Mouse (Mus musculus) forebrain, postnatal 0 days (tissue): ENCODE measurements around the gene Olfr615. TPM values are rescaled to one million over a fixed set of nuclear protein-coding genes. Genes with fewer than 3 reads are reported as not detected.
"Not testable (repeated sequence)": the region's sequence is repeated elsewhere in the genome, so short reads cannot be mapped to it uniquely, and the experiment has no call there.

Experiments used
- ATAC-seq: fragments of 200-750 bp; cut with Nextera tagmentation; 2 replicates; pipeline ENCODE4 v1.8.0; 2017; ENCODE audit warnings: mild to moderate bottlenecking, moderate library complexity
- DNase-seq: peaks from one replicate; pipeline ENCODE4 v3.0.0-alpha.2; 2015
- H3K27ac ChIP-seq: fragments of 300-500 bp; sonication (generic); 2 replicates; pipeline ENCODE4 v1.5.1; 2014; ENCODE audit warnings: low read depth, mild to moderate bottlenecking, antibody characterized with exemption, low read length, moderate library complexity, mixed read lengths
- H3K27me3 ChIP-seq: fragments of 300-500 bp; sonication (generic); 2 replicates; pipeline ENCODE4 v1.6.1; 2014; ENCODE audit warnings: mild to moderate bottlenecking, low read length, mixed read lengths; ENCODE audit not compliant: insufficient read depth
- H3K36me3 ChIP-seq: fragments of 300-500 bp; sonication (generic); 2 replicates; pipeline ENCODE4 v1.6.1; 2014; ENCODE audit warnings: mild to moderate bottlenecking, moderate library complexity; ENCODE audit not compliant: insufficient read depth
- H3K4me1 ChIP-seq: fragments of 300-500 bp; sonication (generic); 2 replicates; pipeline ENCODE4 v1.6.1; 2014; ENCODE audit warnings: antibody characterized with exemption; ENCODE audit not compliant: insufficient read depth
- H3K4me2 ChIP-seq: fragments of 300-500 bp; sonication (generic); 2 replicates; pipeline ENCODE4 v1.6.1; 2014; ENCODE audit warnings: low read depth, mild to moderate bottlenecking, moderate library complexity
- H3K4me3 ChIP-seq: fragments of 300-500 bp; sonication (generic); 2 replicates; pipeline ENCODE4 v1.5.1; 2014; ENCODE audit warnings: low read depth, low read length, mixed read lengths
- H3K9ac ChIP-seq: fragments of 300-500 bp; sonication (generic); 2 replicates; pipeline ENCODE4 v1.6.1; 2014; ENCODE audit warnings: mild to moderate bottlenecking
- H3K9me3 ChIP-seq: fragments of 300-500 bp; sonication (generic); 2 replicates; pipeline ENCODE4 v1.6.1; 2016; ENCODE audit warnings: low read length
- CTCF ChIP-seq: sonication (generic); IDR thresholded peaks from 2 replicates; pipeline ENCODE4 v1.5.1; 2016; ENCODE audit warnings: antibody characterized with exemption, control low read depth, low read depth
- WGBS: fragments of 180-500 bp; shearing (Covaris S2); extraction: QIAGEN DNeasy Blood & Tissue Kit; methylation state at CpG from one replicate; pipeline ENCODE4 v1.1.7; 2014; 5-methylcytosine and 5-hydroxymethylcytosine counted together
- polyA plus RNA-seq: library from polyadenylated mRNA; unstranded; fragments of >200 nt; fragmentation: Nextera tagmentation; extraction: Ambion mirVana; gene quantifications from 2 replicates; pipeline ENCODE4 v1.2.1, GENCODE M21; 2015
- total RNA-seq: library from RNA; depleted of rRNA; stranded (reverse); fragments of >200 nt; gene quantifications from 2 replicates; pipeline ENCODE4 v1.2.3, GENCODE M21; 2014; rRNA removed

Gene Olfr615
- total RNA-seq (not detected in 2 replicates), polyA plus RNA-seq (not detected in 2 replicates)

GRCm38 (mm10) chr7:103555779-103556178, at the start of gene Olfr615:
Gene Olfr615 (plus strand): TSS chr7:103556079.
- Histone ChIP-seq H3K27me3 (no peaks in the 10 kb centered on the region), H3K27ac (no peak within 1 kb of the TSS), H3K4me1 (no peaks in the 10 kb centered on the region), H3K36me3 (no peaks in the 10 kb centered on the region), H3K9ac (no peak within 1 kb of the TSS), H3K4me3 (no peak within 1 kb of the TSS), H3K4me2 (no peak within 1 kb of the TSS), H3K9me3 (no peaks in the 10 kb centered on the region)
- ATAC-seq: no peak
- 81% methylated on average over 2 of the region's 2 CpGs for WGBS
- TF ChIP-seq CTCF: no peak
- DNase-seq: no peak

DNA sequence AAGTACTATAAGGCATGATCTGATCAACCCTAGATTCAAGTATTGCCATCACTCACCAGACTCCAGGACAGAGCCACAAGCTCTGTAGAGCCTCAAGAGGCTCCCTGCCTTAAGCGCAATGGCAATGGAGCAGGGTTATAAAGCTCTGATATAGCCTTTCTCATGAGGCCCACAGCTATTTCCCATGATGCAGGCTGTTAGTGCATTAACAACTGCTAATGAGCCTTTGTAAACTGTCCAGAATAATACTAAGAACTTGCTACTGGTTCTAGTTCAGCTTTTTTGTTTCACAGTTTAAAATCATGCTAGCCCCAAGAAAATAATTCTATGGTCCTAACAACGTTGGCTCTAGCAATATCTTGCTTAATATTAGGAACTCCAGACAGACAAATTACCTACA, 43.9 kb upstream of the Olfr615 start, which contains the start of gene Olfr610:
TSS of gene Olfr610 (minus strand) at position 101 of the 400 bp plus-strand sequence.
- Histone ChIP-seq H3K4me2 (no peak within 1 kb of the TSS), H3K27me3 (no peaks in the 10 kb centered on the region), H3K4me3 (no peak within 1 kb of the TSS), H3K9me3 (no peaks in the 10 kb centered on the region), H3K36me3 (no peaks in the 10 kb centered on the region), H3K27ac (no peak within 1 kb of the TSS), H3K4me1 (no peaks in the 10 kb centered on the region), H3K9ac (no peak within 1 kb of the TSS)
- ATAC-seq: no peak
- no peak for TF ChIP-seq CTCF
- 87% methylated on average over 2 of the region's 2 CpGs for WGBS
- no peak for DNase-seq

DNA sequence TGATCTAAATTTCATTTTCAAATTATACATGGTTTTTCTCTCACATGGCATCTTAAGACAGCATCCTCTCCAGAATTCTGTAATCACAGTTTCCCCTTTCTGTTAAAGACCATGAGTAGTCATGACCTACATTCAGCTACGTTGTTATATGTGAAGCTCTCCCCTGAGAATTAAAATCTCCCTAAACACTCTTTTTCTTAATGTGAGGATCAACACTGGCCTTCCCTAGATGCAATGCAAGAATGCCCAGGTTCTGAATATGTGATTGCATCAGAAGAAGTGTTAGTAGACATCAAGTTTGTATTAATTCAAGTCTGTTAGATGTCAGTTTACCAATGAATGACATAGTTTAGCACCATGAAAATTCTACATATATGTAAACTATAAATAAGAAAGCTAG, 35.1 kb upstream of the Olfr615 start, which contains the start of gene Olfr611:
TSS of gene Olfr611 (minus strand) at position 101 of the 400 bp plus-strand sequence.
- H3K36me3 ChIP-seq, H3K27me3 ChIP-seq, H3K4me3 ChIP-seq, H3K4me2 ChIP-seq, H3K4me1 ChIP-seq, DNase-seq, H3K9me3 ChIP-seq, ATAC-seq, H3K27ac ChIP-seq, H3K9ac ChIP-seq: not testable (repeated sequence)
- WGBS: 61% methylated on average over 1 of the region's 1 CpGs

DNA sequence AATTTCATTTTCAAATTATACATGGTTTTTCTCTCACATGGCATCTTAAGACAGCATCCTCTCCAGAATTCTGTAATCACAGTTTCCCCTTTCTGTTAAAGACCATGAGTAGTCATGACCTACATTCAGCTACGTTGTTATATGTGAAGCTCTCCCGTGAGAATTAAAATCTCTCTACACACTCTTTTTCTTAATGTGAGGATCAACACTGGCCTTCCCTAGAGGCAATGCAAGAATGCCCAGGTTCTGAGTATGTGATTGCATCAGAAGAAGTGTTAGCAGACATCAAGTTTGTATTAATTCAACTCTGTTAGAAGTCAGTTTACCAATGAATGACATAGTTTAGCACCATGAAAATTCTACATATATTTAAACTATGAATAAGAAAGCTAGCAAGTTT, 13.3 kb upstream of the Olfr615 start, which contains the start of gene Olfr612:
TSS of gene Olfr612 (minus strand) at position 101 of the 400 bp plus-strand sequence.
- H3K36me3 ChIP-seq, H3K4me1 ChIP-seq, H3K27me3 ChIP-seq, H3K4me2 ChIP-seq, ATAC-seq, H3K4me3 ChIP-seq, H3K27ac ChIP-seq, DNase-seq, H3K9ac ChIP-seq, H3K9me3 ChIP-seq: not testable (repeated sequence)
- WGBS: 88% methylated on average over 2 of the region's 2 CpGs

DNA sequence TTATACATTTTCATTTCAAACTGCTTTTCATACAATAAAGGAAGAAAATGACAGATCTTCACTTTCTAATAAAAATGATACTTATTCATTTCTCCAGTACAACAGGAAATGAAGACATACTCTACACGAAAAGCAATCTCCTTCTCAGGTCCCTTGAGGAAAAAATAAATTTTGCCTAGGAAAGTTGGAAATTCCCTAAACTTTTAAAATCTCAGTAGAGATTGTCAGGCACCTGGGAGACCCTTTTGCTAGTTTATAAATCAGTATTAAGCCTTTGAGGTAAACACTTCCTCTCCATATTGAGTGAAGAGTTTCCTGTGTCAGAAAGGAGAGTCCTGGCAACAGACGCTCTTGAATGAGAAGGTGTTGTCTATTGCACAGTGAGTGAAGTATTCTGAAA, 8.1 kb upstream of the Olfr615 start, which contains the start of gene Olfr613:
TSS of gene Olfr613 (plus strand) at position 301 of the 400 bp plus-strand sequence.
- no peak within 1 kb of the TSS for H3K27ac ChIP-seq
- no peaks in the 10 kb centered on the region for H3K9me3 ChIP-seq
- H3K4me1 ChIP-seq: no peaks in the 10 kb centered on the region
- no peaks in the 10 kb centered on the region for H3K27me3 ChIP-seq
- H3K4me3 ChIP-seq: no peak within 1 kb of the TSS
- WGBS: 85% methylated on average over 2 of the region's 2 CpGs
- H3K4me2 ChIP-seq: no peak within 1 kb of the TSS
- DNase-seq (no peak), ATAC-seq (no peak)
- H3K36me3 ChIP-seq: no peaks in the 10 kb centered on the region
- TF ChIP-seq CTCF: no peak
- H3K9ac ChIP-seq: no peak within 1 kb of the TSS

DNA sequence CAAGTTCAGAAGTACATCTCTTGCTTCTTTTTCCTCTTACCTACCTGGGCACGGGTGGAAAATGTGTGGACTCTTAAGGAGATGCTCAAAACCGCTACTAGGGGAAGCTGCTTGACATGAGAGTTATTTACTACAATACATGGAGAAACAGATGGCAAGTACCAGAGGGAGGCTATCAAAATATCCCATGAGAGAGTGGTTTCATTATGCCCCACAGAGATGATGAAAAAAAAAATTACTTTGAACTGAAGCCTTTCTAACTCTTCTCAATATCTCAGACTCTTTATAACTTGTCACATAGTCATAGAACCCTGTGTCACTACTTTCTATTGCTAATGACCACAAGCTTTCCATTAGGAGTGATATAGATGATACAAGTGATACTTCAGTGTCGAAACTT, 13.2 kb downstream of the Olfr615 start, which contains the start of gene Olfr616:
TSS of gene Olfr616 (minus strand) at position 101 of the 400 bp plus-strand sequence.
- DNase-seq (no peak), ATAC-seq (no peak)
- H3K9me3 ChIP-seq: no peaks in the 10 kb centered on the region
- WGBS: 88% methylated on average over 3 of the region's 3 CpGs
- no peak within 1 kb of the TSS for H3K9ac ChIP-seq
- no peaks in the 10 kb centered on the region for H3K36me3 ChIP-seq
- no peak for TF ChIP-seq CTCF
- H3K27ac ChIP-seq: no peak within 1 kb of the TSS
- no peak within 1 kb of the TSS for H3K4me2 ChIP-seq
- H3K27me3 ChIP-seq: no peaks in the 10 kb centered on the region
- no peak within 1 kb of the TSS for H3K4me3 ChIP-seq
- no peaks in the 10 kb centered on the region for H3K4me1 ChIP-seq

DNA sequence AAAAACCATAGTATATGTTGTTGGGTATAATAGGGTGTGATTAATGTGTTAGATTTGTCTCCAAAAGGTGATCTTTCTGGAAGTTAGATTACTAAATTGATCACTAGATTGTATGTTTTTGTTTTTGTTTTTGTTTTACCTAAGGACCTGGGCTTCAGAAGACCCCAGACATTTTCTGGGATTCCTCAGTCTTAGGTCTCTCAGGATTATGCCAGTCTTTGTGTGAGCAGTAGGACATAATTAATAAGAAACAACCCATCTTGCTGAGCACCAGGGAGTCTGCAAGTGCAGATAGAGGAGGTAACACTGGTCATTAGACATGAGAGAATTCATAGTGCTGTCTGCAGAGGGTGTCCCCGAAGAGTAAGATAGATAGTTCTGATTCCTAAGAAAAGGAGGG, 16.9 kb downstream of the Olfr615 start, which contains the start of gene Olfr617:
TSS of gene Olfr617 (plus strand) at position 301 of the 400 bp plus-strand sequence.
- Histone ChIP-seq H3K9ac (no peak within 1 kb of the TSS), H3K27ac (no peak within 1 kb of the TSS), H3K4me1 (no peaks in the 10 kb centered on the region), H3K9me3 (no peaks in the 10 kb centered on the region), H3K4me2 (no peak within 1 kb of the TSS), H3K36me3 (no peaks in the 10 kb centered on the region), H3K4me3 (no peak within 1 kb of the TSS), H3K27me3 (no peaks in the 10 kb centered on the region)
- WGBS: 82% methylated on average over 1 of the region's 1 CpGs
- no peak for DNase-seq
- TF ChIP-seq CTCF: no peak
- ATAC-seq: no peak
